ENCODE assay signal across 12 mouse cellular contexts in the genomic region with DNA sequence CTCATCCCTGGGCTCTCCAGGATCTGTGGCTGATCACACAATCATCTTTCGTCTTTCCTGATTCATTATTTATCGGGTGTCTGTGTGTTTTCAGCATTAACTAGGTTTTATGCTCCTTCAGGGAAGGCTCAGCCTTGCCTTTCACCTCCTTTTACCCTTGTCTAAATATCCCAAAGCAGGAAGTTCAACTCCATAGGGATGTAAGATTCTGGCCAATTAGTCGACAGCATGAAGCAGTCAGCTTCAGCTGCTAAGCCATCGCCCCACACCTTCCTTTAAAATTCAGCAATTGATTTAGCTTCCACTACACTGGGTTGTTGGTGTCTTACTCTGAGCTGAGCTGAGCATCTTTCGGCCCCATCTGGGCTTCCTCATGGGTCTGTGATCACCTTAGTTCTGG.
"Had no signal": no experiment of that assay in that cellular context is flagged by ENCODE, and none has a peak within 500 bp of the region (broad histone marks: within the 10 kb centered on the region; RNA-seq: fewer than 3 reads in every experiment).

No protein-coding gene starts in this region.

- DNase-seq: lung, embryonic 14.5 days; lung, postnatal 10 days; lung, postnatal 4 days; thymus, adult 2 months; thymus, postnatal 25 days; thymus, postnatal 4 days had no signal

- H3K9me3 ChIP-seq: neural tube, embryonic 12.5 days; stomach, embryonic 15.5 days had no signal

- H3K4me3 ChIP-seq: liver, embryonic 12.5 days; midbrain, embryonic 12.5 days; neural tube, embryonic 12.5 days; stomach, embryonic 15.5 days had no signal

- H3K4me2 ChIP-seq: liver, embryonic 12.5 days; lung, embryonic 14.5 days; midbrain, embryonic 12.5 days; neural tube, embryonic 12.5 days; stomach, embryonic 15.5 days had no signal

- H3K36me3 ChIP-seq: liver, embryonic 12.5 days; midbrain, embryonic 12.5 days; neural tube, embryonic 12.5 days; stomach, embryonic 15.5 days had no signal

- H3K4me1 ChIP-seq: liver, embryonic 12.5 days; midbrain, embryonic 12.5 days; neural tube, embryonic 12.5 days; stomach, embryonic 15.5 days had no signal

- H3K27ac ChIP-seq: liver, embryonic 12.5 days; liver, embryonic 14.5 days; midbrain, embryonic 12.5 days; neural tube, embryonic 12.5 days; stomach, embryonic 15.5 days; stomach, postnatal 0 days had no signal

- ATAC-seq: liver, embryonic 12.5 days had no signal

- H3K27me3 ChIP-seq: liver, embryonic 12.5 days; midbrain, embryonic 12.5 days; neural tube, embryonic 12.5 days; stomach, embryonic 15.5 days had no signal

- H3K9ac ChIP-seq: liver, embryonic 12.5 days; liver, embryonic 14.5 days; lung, embryonic 14.5 days; midbrain, embryonic 12.5 days; neural tube, embryonic 12.5 days; stomach, embryonic 15.5 days had no signal
